Mouse (Mus musculus) MEL (cell line): ENCODE results near the gene Tpcn2.

ENCODE experiments used
- CTCF ChIP-seq, 3 experiments: IDR thresholded peaks in 2 of 3; conservative IDR thresholded peaks in 1 of 3; 2 replicates each; pipeline ENCODE4 v1.5.1; 2011 to 2012; ENCODE audit warnings: low read length in 3 of 3, low read depth in 2 of 3, mild to moderate bottlenecking in 2 of 3, improper control_type of control experiment in 1 of 3, inconsistent platforms in 1 of 3, mixed read lengths in 1 of 3, moderate library complexity in 1 of 3; ENCODE audit not compliant: control insufficient read depth in 1 of 3, insufficient read depth in 1 of 3, poor library complexity in 1 of 3, severe bottlenecking in 1 of 3
- E2F4 ChIP-seq: IDR thresholded peaks from 2 replicates; pipeline ENCODE4 v1.6.1; 2011; ENCODE audit warnings: low read depth, low read length, improper control_type of control experiment, borderline replicate concordance
- GABPA ChIP-seq: IDR thresholded peaks from 2 replicates; pipeline ENCODE4 v1.6.1; 2012; ENCODE audit warnings: low read depth, mild to moderate bottlenecking, inconsistent platforms, low read length, improper control_type of control experiment, moderate library complexity
- POLR2A ChIP-seq, 2 experiments: IDR thresholded peaks; 2 replicates each; pipeline ENCODE4 v1.6.1; 2011 to 2012; ENCODE audit warnings: low read length in 2 of 2, mild to moderate bottlenecking in 2 of 2, control low read depth in 1 of 2, improper control_type of control experiment in 1 of 2, low read depth in 1 of 2, moderate library complexity in 1 of 2; ENCODE audit not compliant: control insufficient read depth in 1 of 2, insufficient read depth in 1 of 2, poor library complexity in 1 of 2
- POLR2AphosphoS2 ChIP-seq: IDR thresholded peaks from 2 replicates; pipeline ENCODE4 v1.6.1; 2011; ENCODE audit warnings: low read length, improper control_type of control experiment
- TAL1 ChIP-seq: IDR thresholded peaks from 2 replicates; pipeline ENCODE4 v1.6.1; 2012; ENCODE audit warnings: mild to moderate bottlenecking, inconsistent platforms, low read length, moderate library complexity, mixed read lengths
- TBP ChIP-seq: IDR thresholded peaks from 2 replicates; pipeline ENCODE4 v1.8.0; 2011; ENCODE audit warnings: low read depth, low read length, improper control_type of control experiment
- TCF12 ChIP-seq: IDR thresholded peaks from 2 replicates; pipeline ENCODE4 v1.6.1; 2014; ENCODE audit warnings: low read depth, mild to moderate bottlenecking, inconsistent platforms, low read length, improper control_type of control experiment, moderate library complexity
- USF1 ChIP-seq: IDR thresholded peaks from 2 replicates; pipeline ENCODE4 v1.6.1; 2014; ENCODE audit warnings: low read depth, mild to moderate bottlenecking, inconsistent platforms, low read length, improper control_type of control experiment, moderate library complexity

DNA sequence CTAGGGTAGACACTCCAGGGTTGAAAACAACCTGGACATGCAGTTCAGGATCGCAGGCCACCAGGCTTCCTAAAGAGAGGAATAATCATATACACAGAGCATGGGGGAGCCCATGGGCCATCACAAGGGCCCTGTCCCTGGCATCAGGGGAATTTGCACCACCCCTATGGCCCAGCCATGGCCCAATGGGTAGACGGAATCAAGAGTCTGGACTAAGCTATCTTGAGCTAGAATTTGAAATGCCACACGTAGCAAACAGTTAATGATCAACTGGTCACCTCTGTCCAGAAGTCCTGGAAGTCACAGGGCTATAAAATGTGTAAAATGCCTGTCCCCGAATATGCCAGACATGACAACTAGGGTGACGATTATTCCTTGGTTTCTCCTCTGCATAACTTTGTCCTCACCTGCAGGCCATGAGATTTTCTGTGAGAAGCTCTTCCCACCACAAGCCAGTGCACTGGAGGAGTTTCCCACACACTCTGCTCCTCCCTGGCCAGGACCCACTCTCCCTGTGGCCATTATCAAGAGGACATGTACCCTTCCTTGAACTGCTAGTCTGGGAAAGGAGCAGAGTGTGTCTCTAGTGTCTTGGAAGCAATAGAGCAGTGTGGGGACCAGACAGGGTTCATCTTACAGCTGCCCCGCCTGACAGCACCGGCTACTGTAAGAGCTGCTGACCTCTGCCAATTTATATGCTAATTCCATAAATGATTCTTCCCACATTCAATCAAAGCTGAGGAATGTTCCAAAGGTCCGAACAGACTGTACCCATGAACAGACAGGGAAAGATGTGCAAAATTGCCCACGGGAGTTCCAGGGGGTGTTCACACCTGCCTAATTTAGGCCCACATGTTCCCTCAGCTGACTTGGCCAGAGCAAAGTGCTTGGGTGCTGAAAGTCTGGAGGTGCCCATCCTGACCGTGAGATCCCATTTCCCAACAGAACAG, 48.7 kb downstream of the Tpcn2 start:
- TF ChIP-seq TBP (no peak), TCF12 (no peak), GABPA (no peak), TAL1 (no peak), POLR2AphosphoS2 (no peak), POLR2A (IDR thresholded peaks at IDR 0.05; ENCODE audit: control insufficient read depth in 1 of 2, insufficient read depth in 1 of 2, low read depth in 1 of 2, low read length in 2 of 2, poor library complexity in 1 of 2) (no peak), USF1 (no peak), CTCF (IDR thresholded peaks at IDR 0.05 in 2 of 3, conservative IDR thresholded peaks at IDR 0.05 in 1 of 3; ENCODE audit: control insufficient read depth in 1 of 3, insufficient read depth in 1 of 3, low read depth in 2 of 3, low read length in 3 of 3, poor library complexity in 1 of 3, severe bottlenecking in 1 of 3) (no peak), E2F4 (no peak)
